Mouse (Mus musculus) megakaryocyte, embryonic 14.5 days (primary cell): ENCODE measurements around the gene 2200002D01Rik.

Source experiments
- FLI1 ChIP-seq: IDR thresholded peaks from 2 replicates; pipeline ENCODE4 v1.6.1; 2012; ENCODE audit warnings: low read length, inconsistent platforms, mixed read lengths
- GATA1 ChIP-seq: IDR thresholded peaks from 3 replicates; pipeline ENCODE4 v1.6.1; 2012; ENCODE audit warnings: mixed read lengths, low read length, inconsistent platforms, borderline replicate concordance

- TF ChIP-seq FLI1 (no peak), GATA1 (no peak)
Measured at GRCm38 (mm10) chr7:29284523-29284922, 36.3 kb upstream of the 2200002D01Rik start.
